Mouse (Mus musculus) megakaryocyte, adult 5-6 weeks (primary cell): ENCODE results near the gene Ccdc177. TPM values are rescaled to one million over a fixed set of nuclear protein-coding genes. Genes with fewer than 3 reads are reported as not detected.

Experiments
- ATAC-seq: 2 replicates; pipeline ENCODE4 v1.8.0; 2016; ENCODE audit warnings: mild to moderate bottlenecking, inconsistent platforms; ENCODE audit not compliant: poor library complexity, severe bottlenecking
- total RNA-seq, 2 experiments: library from RNA; stranded (forward) in 1 of 2; stranded (reverse) in 1 of 2; fragments of 153-499, 151-499 nt in 1 of 2; fragments of 221-1000, 200-1000 nt in 1 of 2; gene quantifications; 2 replicates each; pipeline versions ENCODE4 v1.2.3 to v1.2.4; 2015 to 2017

Gene Ccdc177
- total RNA-seq, 2 experiments from 2014 or later = not detected

DNA sequence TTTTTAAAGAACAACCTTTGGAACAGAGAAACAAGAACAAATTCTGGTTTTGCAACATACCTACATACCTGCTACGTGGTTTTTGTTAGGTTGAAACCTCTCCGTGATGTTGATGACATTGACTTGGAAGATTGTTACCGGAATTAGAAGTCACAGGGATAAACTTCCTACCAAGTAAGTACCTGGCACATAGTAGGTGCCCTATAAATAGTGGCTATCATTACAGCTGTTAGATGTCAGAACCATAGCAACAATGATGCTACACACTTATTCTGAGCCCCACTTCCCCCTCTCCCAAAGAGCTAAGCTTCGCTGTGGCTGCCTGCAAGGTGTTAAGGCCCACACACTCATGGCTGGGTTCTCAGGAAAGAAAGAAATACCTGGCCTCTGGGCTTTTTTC is 25.1 kb upstream of the Ccdc177 start:
- ATAC-seq = no peak

- peak; percentile 95 for ATAC-seq
Measured at GRCm38 (mm10) chr12:80785005-80785404, 24.5 kb upstream of the Ccdc177 start.

DNA sequence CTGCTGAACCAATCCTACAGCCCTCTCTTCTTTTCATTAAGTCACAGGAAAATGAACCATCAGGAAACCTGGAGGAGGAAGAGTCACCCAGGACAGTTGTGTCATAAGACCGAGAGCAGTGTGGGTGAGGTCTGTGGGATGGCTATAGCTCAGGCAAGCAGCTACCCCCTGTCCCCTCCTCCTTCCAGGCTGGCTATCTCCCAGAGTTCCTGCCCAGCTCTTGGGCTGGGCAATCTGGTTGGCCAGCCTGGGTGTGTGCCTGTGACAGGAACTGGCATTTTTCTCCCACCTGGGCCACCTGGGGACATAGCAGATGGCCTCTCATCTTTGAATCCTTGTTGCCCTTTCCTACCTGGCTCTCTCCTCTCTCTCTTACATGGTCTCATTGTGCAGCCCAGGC is 23.4 kb upstream of the Ccdc177 start:
- ATAC-seq = no peak

GRCm38 (mm10) chr12:80782892-80783291 is 22.4 kb upstream of the Ccdc177 start:
- ATAC-seq = no peak

DNA sequence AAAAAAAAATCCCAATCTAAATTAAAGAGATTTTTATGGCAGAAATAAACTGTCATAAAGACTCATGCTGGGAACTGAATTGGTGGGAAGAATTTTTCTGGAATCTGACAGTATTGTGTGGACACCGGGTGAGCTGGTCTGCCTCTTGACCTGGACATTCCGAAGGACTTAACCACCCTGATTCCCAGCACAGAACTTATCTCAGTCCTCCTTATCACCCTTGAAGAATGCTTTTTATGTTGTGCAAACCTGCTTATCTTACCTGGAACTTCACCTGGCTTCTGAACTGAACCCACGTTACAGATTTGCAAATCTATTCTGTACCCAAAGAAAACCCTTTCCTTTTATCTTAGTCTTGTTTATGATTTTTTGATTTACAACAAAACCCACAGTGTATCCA is 21.7 kb upstream of the Ccdc177 start:
- no peak for ATAC-seq

DNA sequence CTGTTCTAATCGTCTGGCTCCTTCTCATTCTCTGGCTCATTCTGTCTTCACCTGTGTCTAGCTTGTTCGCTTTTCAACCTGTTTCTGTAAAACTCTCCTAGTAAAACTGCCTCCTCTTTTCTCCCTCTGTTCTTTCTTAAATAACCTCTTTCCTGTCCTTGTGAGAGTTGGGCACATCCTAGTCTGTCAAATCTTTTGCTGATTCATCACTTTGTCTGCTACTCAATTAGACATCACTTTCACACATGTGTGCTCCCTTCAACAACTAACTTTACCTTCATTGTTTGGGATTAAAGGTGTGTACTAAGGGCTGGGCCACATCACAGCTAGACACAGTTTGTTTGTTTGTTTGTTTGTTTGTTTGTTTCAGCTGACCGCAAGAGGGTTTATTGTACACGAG is 19.3 kb upstream of the Ccdc177 start:
- no peak for ATAC-seq

GRCm38 (mm10) chr12:80778188-80778936 is 17.9 kb upstream of the Ccdc177 start:
- ATAC-seq = peak; percentile 90

DNA sequence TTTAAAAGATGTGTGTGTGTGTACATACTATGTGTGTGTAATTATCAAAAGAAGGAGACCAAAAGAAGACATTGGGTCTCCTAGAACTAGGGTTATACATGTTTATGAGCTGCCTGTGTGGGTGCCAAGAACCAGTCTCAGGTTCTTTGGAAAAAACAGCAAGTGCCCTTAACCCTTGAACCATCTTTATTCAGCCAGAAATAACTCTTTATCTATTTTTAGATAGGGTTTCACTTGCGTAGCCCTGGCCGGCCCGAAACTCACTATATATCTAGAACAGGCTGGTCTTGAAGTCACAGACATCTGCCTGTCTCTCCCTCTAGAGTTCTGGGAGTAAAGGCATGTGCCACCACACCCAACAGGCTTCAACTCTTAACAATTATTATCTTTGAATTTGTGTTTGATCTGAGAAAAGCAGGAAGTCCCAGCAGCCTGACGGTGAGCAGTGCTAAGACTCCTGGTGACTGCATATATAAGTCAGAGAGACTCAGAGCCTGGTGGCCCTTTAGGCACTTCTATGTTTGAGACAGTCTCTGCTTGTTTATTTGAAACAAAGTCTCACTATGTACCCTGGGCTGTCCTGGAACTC is 15.7 kb upstream of the Ccdc177 start:
- no peak for ATAC-seq

DNA sequence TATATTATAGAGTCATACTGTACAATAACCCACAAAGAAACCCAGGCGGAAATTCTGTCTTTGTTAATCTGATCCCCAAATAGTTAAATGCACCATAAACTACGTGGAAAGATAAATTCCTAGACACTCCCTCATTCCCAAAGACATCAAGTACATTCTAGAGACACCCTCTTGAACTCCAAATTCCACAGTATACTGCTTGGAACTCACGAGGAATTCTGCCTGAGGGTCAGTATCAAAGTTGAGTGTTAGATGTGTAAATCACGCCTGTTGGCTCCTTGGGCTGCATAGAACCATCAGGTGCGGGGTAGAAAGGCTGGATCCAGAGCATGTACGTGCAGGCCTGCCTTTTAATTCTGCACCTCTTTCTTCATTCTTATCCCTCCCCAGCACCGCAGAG is 14.3 kb upstream of the Ccdc177 start:
- ATAC-seq = no peak

- ATAC-seq = peak; percentile 96
Measured at GRCm38 (mm10) chr12:80769697-80770096, 9.2 kb upstream of the Ccdc177 start.

DNA sequence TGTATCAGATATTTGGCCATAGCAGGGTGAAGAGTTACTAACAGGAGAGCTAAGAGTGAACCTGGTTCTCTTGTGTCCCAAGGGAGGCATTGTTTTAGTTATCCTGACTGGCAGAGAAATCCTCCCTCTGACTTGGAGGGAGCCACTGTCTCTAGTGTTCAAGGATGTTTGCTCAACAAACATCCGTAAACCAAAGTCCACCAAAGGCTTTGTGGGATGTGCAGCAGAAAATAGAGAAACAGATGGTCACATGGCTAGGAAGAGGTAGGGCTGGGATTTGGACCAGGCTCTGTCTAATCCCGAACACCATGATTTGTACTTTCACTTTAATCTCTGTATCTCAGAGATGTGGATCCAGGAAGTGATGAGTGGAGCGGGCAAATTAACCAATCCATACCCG is 3.6 kb upstream of the Ccdc177 start:
- no peak for ATAC-seq

DNA sequence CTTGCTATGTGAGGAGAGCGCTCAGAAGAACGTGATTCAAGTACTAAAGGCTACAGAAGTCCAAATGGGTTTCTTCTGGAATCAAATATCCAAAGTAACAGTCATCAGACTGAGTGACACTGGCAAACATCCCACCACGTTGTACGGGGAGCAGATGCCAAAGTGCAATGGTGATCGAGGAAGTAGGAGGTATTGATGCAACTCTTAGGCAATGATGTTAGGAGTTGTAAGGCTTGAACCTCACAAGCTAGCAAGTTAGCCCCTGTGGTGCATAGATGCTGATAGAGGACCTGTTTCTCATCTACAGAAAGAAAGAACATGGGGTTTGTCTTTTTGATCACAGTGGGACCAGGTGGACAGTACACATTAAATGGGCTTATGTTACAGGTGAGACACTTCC is 2.5 kb upstream of the Ccdc177 start:
- ATAC-seq = no peak

GRCm38 (mm10) chr12:80759713-80760395 is 633 bp downstream of the Ccdc177 start:
- no peak for ATAC-seq

DNA sequence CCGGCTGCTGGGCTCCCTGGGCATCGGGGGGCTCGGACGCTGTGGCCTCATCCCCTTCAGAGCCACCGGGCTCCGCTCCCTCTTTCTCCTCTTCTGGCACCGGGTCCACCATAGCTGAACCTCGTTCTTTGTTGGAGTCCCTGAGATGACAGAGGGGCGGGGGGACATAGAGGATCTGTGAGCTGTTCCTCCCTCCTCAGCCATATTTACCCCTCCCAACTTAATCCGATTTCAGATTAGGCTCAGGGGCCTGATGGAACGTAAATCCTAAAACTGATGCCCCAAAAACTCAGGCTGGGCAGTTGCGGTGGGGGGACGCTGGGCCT is 1.1 kb downstream of the Ccdc177 start:
- ATAC-seq = no peak

DNA sequence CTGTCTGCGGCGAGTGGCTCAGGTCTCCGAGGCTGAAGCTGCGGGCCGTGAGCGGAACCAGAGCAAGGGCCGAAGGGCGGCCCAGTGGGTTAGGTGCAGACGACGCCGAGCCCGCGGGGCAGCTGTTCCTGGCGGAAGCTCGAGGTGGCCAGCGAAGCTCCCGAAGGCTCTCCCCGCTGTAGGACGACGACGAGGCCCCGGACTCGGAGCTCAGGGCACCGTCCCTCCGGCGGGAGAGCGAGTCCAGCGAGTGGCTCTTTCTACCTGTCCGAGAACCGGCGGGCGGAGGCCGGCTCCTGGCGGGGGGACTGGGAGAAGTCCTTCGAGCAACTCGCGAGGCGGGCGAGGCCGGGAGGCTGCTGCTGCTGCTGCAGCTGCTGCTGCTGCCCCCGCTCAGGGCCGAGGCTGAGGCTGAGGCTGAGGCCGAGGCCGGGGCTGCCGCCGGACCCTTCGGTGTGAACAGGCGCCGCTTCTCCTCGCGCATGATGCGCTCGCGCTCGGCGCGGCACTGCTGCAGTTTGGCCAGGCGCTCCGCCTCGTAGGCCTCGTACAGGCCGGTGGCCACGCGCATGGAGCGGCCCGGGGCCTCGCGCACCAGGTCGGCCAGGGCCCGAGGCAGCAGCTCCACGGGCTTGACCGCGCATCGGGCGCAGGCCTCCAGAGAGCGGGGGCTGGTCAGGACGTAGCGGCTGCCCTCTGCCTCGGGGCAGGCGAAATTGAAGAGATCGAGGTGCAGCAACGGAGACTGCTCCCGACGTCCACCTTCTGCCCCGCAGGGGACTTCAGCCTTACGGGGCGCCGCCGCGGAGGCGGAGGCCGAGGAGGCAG is 1.7 kb downstream of the Ccdc177 start:
- no peak for ATAC-seq

GRCm38 (mm10) chr12:80757751-80758558 is 2.5 kb downstream of the Ccdc177 start:
- ATAC-seq = 0 out of 2 replicates have a peak, but pooled peaks have one; percentile 31

- no peak for ATAC-seq
Measured at GRCm38 (mm10) chr12:80751556-80751955, 8.9 kb downstream of the Ccdc177 start.

DNA sequence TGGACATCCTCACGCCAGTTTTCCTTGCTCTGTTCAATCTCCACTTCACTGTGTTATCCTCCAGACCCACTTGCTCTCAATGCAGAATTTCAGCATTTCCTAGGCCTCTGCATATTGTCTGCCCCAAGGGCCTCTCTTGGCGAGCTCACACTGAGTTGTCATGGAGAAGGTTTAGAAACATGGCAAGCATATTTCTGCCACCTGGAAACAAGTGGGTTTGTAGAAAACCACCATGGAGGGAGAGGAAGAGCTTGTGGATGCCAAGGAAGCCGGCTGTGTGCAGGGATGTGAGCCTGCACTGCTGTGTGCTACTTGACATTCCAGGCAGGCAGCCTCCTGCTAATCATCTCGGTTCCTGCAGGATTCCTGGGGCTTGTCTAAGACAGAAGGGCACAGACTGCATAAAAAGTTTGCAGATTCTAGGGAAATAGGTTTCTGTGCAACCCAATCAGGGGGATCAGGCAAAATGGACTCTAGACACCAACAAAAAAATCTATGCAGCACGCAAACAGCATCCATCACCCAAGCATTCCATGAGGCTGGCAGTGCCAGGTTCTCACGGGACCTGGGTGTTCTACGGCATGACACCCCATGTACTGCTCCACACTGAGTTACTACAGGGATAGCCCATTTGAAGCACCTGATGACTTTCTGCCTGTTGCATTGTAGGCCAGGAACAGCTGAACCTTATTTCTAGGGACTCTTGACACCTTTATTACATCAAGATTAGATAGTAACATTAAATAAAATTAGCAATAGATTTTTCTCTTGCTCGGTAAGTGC is 14.3 kb downstream of the Ccdc177 start:
- no peak for ATAC-seq

DNA sequence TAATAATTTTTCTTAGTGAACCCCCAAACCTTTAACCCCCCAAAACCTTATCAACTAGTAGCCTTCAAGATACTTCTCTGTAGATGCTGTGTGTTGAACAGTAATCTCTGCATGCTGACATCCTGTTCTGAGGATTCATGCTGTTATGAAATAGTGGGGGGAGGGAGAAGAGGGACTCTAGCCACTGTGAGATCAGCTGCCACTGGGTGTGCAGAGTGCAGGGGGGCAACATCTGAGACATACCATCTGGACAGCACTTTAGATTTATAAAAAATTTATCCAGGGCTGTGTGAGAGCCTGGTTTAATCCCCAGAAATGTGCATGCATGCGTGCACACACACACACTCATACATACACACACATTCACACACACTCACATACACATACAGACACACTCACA is 15.9 kb downstream of the Ccdc177 start:
- ATAC-seq = no peak

DNA sequence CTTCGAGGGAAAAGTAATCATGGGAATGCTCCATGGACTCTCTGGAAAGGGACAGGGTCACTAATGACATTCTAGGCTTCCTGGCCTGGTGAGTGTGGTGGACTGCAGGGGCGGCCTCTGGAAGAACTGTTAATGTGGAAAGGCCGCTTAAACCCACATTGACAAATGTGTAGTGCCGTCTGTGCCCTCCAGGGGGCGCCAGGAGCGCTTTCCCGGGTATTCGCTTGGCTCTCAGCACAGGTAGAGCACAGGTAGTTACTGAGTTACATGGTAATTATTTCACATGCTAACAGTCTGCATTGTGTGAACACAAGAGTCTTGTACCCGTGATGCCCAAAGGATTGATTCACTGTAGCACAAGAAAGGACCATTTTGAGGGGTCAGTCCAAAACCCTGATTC is 21.0 kb downstream of the Ccdc177 start:
- no peak for ATAC-seq
